Comparison of ENCODE assay signal across 8 mouse cellular contexts in the genomic region with DNA sequence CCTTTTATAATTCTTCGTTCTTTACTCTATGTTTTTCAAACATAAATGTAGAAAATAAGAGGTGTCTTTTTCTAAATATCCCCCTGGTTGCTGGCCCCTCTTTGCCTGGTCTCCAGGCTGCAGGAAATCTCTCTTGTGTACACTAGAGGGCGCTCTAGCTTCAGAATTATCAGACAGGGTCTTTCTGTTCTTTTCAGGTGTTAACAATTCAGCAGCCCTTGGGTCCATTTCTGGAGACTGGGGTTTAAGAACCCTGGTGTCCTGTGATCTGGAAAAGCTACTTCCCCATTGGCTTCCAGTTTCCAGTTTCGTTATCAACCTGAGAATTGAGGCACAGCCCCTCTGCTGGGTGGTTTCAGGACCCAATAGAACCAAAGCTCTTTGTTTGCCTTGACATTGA.
A peak's percentile ranks its signal among the peaks of the same experiment; 100 is the strongest.
DNase-seq lines count a peak whose midpoint lies in the region; ATAC-seq lines count a peak whose summit lies in the region.

No protein-coding gene starts in this region.

- ATAC-seq in monocyte, adult 5-6 weeks (replicated peaks; ENCODE audit: insufficient number of reproducible peaks, low FRiP score, low TSS enrichment, poor library complexity, severe bottlenecking): no peak

- DNase-seq in cerebellum, adult 8-10 months: peak; percentile 20
- DNase-seq in cerebellum, postnatal 4 days (ENCODE audit: low spot score in 2 of 2): no peak
- DNase-seq in kidney, postnatal 10 days: peak; percentile 16
- no peak for DNase-seq in kidney, adult 18-20 months
- DNase-seq in 3T3-L1 (ENCODE audit: low read depth, low spot score): peak; percentile 42
- peak; percentile 6 for DNase-seq in c-Kit-negative CD71-positive TER-119-positive erythroid progenitor cells, embryonic 14.5 days (ENCODE audit: low read depth, low spot score)
- DNase-seq in spleen, adult 18-20 months: no peak

Comparison
In these comparisons a context has a peak if more than half of its experiments do, and no peak if none do; other contexts are left out.
1. DNase-seq: peak in cerebellum, adult 8-10 months (single experiment), kidney, postnatal 10 days (single experiment), 3T3-L1 (single experiment) and c-Kit-negative CD71-positive TER-119-positive erythroid progenitor cells, embryonic 14.5 days (single experiment); none in cerebellum, postnatal 4 days (0 of 2), kidney, adult 18-20 months (single experiment) and spleen, adult 18-20 months (0 of 2).